Mouse (Mus musculus) gastrocnemius, postnatal 4 days (tissue): ENCODE results near the gene Mllt10. TPM values are rescaled to one million over a fixed set of nuclear protein-coding genes. Genes with fewer than 3 reads are reported as not detected.

ENCODE experiments used
- DNase-seq, 2 experiments: peaks; one replicate each; pipeline ENCODE4 v3.0.0; 2021 to 2022; ENCODE audit warnings: low spot score in 2 of 2, mixed read lengths in 2 of 2
- microRNA-seq: library from miRNA; unstranded; fragments of <30 nt; microRNA quantifications from one replicate; pipeline ENCODE4 v1.2.0, GENCODE M21; 2021
- total RNA-seq, 2 experiments: library from RNA; stranded (reverse); gene quantifications; 2 replicates each; pipeline ENCODE4 v1.2.3; 2021

Mllt10 gene
- total RNA-seq, 2 experiments from 2014 or later, result 34.5 to 42.5 TPM

- DNase-seq, result no peak
These were observed 180.5 kb downstream of the Mllt10 start for GRCm38 (mm10) chr2:18235524-18235923.

- no peak for DNase-seq
These were observed 194.2 kb downstream of the Mllt10 start for GRCm38 (mm10) chr2:18249224-18249623.

Small RNAs within 50 kb of the gene (microRNA-seq; reads per million reads assigned to microRNA genes)
- gene Gm23638, result not detected
- 1.5 reads per million for gene Mir7655

Other genes with a start within 250 kb of the Mllt10 start
- not detected for gene H2al2a, start 58.3 kb upstream of the Mllt10 start, total RNA-seq
- 1 to 10 TPM; 5.3 to 6.5 TPM for gene A930004D18Rik, start 17.5 kb upstream of the Mllt10 start, total RNA-seq
- gene Skida1, start 6.2 kb upstream of the Mllt10 start, total RNA-seq, result 1 to 10 TPM; 4.6 to 4.9 TPM